Mouse (Mus musculus) right cerebral cortex, adult 18-20 months (tissue): Measurements from ENCODE around the gene Pifo.
"Not testable (repeated sequence)": the region's sequence is repeated elsewhere in the genome, so short reads cannot be mapped to it uniquely, and the experiment has no call there.

Experiments
- DNase-seq: peaks from one replicate; pipeline ENCODE4 v3.0.0; 2022; ENCODE audit warnings: mixed read lengths

Pifo gene

DNA sequence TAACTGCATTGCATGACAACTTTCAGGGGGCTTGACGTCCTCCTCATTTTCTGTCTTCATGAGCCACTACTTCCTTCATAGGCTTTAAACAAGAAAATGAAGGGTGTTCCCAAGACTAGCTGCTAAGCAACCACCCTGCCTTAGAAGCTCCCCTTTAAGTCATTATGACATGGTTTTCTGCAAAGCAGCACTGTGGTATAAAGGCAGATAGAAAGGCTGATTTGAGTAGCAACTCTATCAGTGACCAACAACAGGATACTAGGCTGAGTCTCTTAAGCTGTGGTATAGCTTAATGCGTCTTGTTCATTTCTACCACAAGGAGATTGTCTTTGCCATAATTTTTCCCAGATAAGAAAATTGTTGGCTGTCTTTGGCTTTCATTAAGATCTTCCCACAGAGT, at the start of gene Pifo:
Gene Pifo, minus strand, starts transcription at position 101 of the 400 bp plus-strand sequence.
- DNase-seq, result no peak

DNA sequence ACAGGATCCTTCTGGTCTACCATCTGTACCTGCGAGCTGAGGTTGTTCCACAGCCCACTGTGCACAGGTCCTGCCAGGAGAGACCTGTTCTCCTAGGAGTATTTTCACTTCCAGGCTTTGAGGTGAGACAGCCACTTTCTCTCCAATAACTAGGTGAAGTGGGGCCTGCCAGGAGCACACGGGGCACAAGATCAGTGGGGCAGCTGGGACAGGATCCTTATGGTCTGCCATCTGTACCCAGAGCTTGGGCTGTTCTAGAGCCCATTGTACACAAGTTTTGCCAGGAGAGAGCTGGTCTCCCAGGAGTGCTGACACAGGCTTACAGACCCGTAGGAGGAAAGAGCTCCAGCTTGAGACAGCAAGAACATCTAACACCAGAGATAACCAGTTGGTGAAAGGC, 43.5 kb upstream of the Pifo start:
- DNase-seq, result no peak

DNA sequence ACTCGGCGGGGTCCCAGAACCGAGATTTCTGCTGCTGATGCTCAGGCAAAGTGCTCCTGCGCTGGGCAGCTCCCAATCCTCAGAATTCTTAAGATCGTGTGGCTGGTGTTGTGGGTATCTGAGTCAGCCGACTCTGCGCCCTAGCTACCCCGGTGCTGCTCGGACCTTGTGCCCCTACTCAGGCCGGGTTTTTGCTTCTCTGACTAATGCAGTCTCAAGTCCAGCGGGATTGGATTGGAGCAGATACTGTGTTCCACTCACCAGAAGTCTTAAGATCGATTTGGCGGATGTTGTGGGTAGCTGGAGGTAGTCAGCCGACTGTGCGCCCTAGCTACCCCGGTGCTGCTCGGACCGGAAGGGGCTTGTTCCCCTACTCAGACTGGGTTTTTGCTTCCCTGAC, 37.5 kb upstream of the Pifo start:
- no peak for DNase-seq

DNA sequence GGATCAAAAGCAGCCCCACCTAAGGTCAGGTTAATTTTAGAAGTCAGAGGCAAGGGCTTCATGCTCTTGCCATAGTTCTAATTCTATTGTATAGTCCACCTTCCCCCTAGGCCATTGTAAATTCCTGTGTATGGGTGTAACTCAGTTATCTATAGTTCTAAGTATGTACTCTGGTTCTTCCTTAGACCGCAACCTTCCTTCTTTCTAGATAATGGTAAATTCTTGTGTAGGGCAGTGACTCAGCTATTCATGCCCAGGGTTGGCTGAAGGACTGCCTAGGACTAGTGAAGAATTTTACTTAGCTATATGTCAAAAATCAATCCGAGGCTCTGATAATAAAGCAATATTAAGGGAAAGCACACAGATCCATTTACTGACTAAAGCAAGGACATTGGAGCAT, 25.9 kb upstream of the Pifo start:
- no peak for DNase-seq

- no peak for DNase-seq
Observed at GRCm38 (mm10) chr3:106032781-106033180, 18.3 kb upstream of the Pifo start, which contains the start of gene Chil5. Gene Chil5, minus strand, starts transcription at chr3:106032814.

DNA sequence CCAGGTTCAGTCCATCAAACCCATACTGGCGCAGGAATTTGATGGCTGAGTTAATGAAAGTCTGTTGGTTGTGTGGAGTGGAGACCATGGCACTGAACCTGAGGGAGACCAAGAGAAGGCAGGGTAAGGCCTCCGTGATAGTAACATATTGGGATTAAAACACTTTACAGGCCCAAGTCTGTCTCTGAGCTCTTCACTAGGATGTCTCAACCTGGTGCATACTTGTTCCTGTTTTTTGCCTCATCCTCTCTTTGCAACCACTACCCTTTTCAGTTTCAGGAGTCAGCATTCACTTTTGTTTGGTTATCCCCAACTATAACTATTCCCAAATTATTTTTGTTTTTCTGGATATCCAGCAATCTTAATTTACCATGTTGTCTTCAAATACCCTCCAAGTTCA, 9.7 kb upstream of the Pifo start:
- no peak for DNase-seq

GRCm38 (mm10) chr3:106021840-106022239, 7.4 kb upstream of the Pifo start:
- DNase-seq, result no peak

GRCm38 (mm10) chr3:106003360-106003759, 11.1 kb downstream of the Pifo start:
- not testable (repeated sequence) for DNase-seq

GRCm38 (mm10) chr3:106001416-106002370, 12.8 kb downstream of the Pifo start:
- peak; percentile 49 for DNase-seq

DNA sequence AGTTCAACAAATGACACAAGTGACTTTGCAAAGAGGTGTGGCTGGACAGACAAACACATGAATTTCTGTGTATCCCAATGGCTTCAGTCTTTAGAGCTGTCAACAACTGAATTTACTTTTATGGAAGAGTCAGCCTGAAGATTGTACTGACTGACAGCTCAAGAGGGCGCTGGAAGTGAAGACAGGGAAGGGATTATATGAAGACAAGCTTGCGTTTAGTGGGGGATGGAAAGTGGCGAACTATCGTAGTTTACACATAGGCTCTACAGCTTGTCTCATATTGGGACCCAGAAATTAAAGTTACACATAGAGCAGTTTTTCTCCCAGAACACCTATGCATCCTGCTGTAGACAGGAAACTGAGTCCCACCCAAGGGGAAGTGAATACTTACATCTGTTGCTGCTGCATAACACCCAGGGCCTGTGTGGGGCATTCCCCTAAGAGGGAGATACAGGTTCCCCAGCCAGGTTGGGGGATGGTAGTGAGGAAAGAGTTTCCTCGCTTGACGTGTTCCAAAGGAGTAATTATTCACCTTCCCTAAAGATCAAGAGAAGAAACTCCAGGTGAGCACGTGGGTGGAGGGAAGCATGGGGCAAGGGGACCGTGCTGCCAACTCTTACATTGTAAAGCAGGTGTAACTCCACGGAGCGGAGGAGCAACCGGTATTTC, 13.6 kb downstream of the Pifo start:
- no peak for DNase-seq

DNA sequence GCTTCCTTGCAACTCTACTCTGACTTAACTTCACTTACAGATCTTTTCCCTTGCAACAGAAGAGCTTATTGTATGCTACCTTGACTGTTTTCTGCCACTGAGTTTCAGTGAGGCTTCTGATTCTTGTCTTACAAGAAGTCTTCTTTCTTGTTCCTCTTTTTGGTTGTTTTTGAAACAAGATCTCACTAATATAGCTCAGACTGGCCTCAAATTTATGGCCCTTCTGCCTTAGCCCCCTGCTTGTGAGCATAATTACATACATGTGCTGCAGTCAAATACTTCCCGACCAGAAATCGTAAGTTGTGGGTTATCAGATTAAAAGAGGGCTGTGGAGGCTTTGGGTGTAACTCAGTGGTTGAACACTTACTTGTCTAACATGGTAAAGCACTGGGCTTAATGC, 19.7 kb downstream of the Pifo start:
- no peak for DNase-seq

GRCm38 (mm10) chr3:105991653-105992283, 22.7 kb downstream of the Pifo start:
- peak; percentile 41 for DNase-seq

GRCm38 (mm10) chr3:105989611-105990010, 24.8 kb downstream of the Pifo start:
- not testable (repeated sequence) for DNase-seq

DNA sequence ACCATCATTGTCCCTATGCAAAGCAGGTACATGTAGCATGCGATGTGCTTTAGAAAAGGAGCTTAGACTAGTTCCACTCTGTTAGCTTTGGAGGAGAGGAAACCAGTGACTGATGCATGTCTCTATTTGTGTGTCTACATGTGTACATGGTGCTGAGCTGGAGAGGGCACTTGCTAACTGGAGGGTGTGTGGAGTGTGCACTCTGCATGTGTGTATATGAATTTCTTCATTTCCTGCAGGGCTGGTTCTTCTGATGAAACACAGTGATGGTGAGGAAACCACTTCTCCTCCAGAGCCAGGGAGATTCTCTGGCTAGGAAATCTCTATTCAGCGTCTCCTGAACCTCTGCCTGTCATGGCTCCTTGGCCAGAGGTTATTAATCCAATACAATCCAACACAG, 40.3 kb downstream of the Pifo start:
- DNase-seq, result no peak

DNA sequence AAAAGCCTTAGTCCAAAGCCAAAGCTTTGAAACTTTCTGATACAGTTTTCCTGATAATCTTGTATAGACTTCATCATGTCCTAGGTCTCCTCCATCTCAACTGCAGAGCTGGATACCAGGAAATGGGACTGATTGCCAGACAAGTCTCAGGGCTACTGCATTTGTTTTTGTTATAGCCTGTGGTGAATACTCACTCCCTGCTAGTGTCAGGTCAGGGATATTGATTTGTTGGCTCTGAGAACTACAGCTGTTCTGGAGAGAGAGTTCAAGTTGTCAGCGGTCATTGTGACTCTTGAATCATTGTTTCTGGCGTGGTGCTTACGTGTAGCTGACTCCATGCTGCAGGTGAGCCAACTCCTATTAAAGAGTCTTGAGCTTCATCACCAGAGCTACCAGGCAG, 41.0 kb downstream of the Pifo start, which contains the start of gene Ovgp1:
Gene Ovgp1, plus strand, starts transcription at position 301 of the 400 bp plus-strand sequence.
- no peak for DNase-seq

GRCm38 (mm10) chr3:105971831-105972446, 42.5 kb downstream of the Pifo start:
- no peak for DNase-seq

DNA sequence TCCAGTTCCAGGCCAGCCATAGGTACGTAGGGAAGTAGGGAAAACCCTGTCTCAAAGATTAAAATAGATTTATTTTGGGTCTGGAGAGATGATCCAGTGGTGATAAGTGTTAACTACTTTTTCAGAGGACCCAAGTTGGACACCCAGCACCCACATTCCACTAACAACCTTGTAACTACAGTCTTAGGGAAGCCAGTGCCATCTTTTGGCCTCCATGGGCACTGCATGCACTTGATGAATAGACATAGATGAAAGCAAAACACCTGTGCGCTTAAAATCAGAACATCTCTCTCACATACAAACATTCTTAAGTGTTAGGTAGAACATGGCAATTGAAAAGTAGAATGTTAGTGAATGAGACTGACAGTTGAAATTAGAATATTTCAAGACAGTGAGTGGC, 53.7 kb downstream of the Pifo start:
- no peak for DNase-seq

- DNase-seq, result no peak
Observed at GRCm38 (mm10) chr3:105959999-105960398, 54.4 kb downstream of the Pifo start, which contains the start of gene Atp5f1. Gene Atp5f1, minus strand, starts transcription at chr3:105960099.

DNA sequence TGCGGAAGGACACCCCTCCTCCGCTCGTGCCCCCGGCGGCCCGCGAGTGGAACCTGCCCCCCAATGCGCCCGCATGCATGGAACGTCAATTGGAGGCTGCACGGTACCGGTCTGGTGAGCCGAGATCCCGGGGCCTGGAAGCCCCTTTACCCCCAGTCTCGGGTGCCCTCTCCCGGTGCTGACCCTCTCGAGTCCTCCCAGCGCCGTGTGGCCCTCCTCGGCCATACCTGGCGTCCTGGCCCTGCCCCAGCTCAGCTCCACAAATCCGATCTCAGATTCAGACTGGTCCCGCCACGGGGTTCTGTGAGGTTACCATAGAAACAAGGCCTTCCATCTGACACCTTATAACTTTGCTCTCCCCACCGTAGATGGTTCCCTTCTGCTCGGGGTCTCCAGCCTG, 54.9 kb downstream of the Pifo start:
- no peak for DNase-seq

- peak; percentile 95 for DNase-seq
Observed at GRCm38 (mm10) chr3:105958974-105959580, 55.4 kb downstream of the Pifo start, which contains the start of gene Wdr77. Gene Wdr77, plus strand, starts transcription at chr3:105959369.

GRCm38 (mm10) chr3:105958204-105958603, 56.2 kb downstream of the Pifo start:
- DNase-seq, result no peak

GRCm38 (mm10) chr3:105957235-105957634, 57.2 kb downstream of the Pifo start:
- DNase-seq, result no peak
